Mouse (Mus musculus): ENCODE data around the gene Slc11a1.

Gene Slc11a1

DNA sequence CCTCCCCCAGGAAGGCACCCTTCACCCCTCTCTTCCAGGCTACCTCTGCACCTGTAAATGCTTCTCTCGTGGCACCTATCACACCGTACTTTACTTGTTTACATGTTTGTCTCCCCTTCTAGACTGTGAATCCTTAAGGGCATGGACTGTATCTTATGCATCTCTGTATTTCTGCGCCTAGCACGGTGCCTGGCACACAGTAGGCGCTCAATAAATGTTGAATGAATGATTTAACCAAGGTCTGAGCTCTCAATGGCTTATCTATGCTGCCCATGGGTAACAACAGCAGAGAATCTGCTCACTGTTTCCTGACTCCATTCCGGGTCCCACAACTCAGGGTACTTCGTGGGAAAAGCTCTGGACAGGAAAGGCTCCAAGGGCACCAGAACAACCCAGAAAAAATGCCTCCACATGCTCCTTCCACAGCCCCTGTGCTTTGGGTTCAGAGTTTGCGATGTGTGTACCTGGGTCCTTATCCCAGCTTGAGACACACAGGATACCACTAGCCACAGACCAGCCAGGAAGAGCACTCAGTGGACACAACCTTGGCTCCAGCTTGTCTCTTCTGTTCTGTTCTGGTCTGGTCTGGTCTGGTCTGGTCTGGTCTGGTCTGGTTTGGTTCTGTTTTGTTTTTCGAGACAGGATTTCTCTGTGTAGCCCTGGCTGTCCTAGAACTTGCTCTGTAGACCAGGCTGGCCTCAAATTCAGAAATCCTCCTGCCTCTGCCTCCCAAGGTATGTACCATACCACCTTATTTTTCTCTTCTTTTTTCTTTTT lies 21.4 kb upstream of the Slc11a1 start:
- DNase-seq (ENCODE audit: extremely low spot score, low spot score), result no peak

DNA sequence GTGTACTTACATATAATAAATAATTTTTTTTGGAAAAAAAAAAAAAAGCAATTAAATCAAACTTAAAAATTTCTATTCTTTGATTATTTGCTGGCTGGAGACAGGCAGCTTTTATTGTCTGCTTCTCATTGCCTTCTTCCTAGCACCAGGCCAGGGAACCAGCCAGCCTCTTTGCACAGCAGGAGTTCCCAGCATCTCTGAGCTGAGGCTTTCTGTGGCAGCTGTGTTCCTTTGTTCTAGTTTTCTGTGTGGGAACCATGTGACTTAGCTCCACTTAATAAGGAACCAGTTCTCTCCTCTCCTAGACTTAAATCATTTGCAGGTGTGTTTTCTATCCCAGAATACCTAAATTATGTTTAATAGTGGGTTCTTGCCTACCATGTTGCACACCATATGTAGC lies 17.5 kb upstream of the Slc11a1 start:
- no peak for DNase-seq (ENCODE audit: extremely low spot score, low spot score)

GRCm38 (mm10) chr1:74359952-74360517 lies 15.0 kb upstream of the Slc11a1 start:
- no peak for DNase-seq (ENCODE audit: extremely low spot score, low spot score)

GRCm38 (mm10) chr1:74361812-74362211 lies 13.2 kb upstream of the Slc11a1 start, which contains the start of gene Catip:
TSS of gene Catip (plus strand) at chr1:74362108.
- peak; percentile 58 for DNase-seq (ENCODE audit: extremely low spot score, low spot score)

DNA sequence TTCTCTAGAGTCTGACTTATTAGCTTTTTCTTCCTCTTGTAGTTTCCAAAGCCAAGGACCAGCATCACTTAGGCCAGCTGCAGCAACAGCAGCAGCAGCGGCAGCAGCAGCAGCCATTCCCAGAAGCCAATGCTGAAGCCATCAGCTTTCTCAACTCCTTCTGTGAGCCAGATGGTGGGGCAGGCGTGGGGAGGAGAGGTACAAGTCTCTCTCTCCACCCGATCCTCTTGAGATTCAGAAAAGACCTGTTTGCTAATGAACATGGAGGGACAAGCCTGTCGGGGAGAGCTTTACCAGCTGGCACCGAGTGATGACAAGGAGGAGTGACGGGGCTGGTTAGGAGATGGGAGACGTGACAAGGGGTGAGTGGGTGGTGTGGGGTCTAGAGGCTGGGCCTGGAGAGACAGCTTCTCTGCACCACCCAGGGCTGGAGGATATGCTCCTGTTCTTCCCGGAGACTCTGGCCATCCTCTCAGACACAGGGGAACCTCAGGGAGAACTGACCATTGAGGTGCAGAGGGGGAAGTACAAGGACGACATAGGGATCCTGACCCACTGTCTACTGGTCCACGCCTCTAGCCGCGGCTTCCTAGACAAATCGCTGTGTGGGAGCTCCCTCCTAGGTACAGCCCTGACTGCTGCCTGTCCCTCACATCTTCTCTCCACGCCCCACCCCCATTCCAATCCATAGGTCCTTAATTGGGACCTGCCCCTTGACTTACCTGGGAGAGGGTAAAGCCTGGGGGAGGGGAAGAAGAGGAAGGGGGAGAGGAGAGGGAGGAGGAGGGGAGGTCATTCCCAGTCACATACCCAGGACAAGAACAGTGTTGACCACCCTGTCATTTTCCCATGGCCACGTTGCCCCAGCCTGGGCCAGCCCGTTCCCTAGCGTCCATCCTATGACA lies 12.4 kb upstream of the Slc11a1 start:
- no peak for DNase-seq (ENCODE audit: extremely low spot score, low spot score)

GRCm38 (mm10) chr1:74363437-74363836 lies 11.6 kb upstream of the Slc11a1 start:
- no peak for DNase-seq (ENCODE audit: extremely low spot score, low spot score)

DNA sequence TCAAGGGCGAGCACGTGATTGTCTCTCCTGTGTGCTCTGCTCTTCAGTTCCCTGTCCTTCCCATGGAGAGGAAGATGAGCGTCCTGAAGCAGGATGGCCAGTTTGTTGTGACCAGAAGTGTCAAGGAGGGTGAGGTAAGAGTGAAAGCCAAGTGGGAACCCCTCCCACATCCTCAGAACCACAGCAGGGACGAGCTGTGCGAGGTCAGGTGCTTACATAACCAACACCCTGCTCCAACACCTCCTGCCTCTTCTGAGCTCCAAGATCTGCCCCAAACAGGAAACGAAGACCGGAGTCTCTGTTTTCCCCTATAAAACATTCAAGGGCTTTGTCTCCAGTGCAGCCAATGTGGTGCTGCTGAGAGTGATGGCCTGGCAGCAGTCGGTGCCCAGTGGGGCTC lies 10.7 kb upstream of the Slc11a1 start:
- DNase-seq (ENCODE audit: extremely low spot score, low spot score), result no peak

DNA sequence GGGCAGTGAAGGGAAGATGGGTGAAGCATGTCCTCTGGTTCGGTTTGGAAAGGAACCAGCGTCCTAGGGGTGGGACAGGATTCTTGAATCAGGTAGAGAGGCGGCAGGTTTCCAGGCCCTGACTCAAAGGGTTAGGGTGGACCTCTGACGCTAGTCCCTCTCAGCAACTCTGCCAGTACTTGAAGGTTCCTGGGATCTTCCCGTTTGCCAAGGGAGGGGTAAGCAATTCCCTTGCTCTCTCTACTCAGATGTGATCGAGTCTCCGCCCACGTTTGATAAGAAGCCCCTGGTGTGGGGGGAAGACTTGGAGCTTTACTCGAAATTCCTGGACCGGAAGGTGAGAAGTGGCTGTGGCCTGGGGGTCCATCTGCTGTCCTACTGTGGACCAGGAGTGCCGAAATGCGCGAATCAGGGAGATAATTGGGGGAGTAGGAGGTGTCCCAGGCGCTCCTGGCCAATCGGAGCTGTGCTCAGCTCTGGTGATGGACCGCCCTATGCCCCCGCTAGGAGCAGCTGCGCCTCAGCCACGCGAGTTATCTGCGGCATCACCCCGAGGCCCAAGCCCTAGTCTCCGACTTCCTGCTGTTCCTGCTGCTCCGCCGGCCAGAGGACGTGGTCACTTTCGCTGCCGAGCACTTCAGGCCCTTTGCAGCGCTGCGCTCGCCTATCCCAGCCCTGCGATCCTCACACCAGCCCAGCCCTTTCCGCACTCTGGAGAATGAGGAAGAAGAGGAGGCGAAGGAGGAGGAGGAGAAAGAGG lies 6.9 kb upstream of the Slc11a1 start:
- DNase-seq (ENCODE audit: extremely low spot score, low spot score), result peak; percentile 43

GRCm38 (mm10) chr1:74370040-74370439 lies 5.0 kb upstream of the Slc11a1 start:
- no peak for DNase-seq (ENCODE audit: extremely low spot score, low spot score)

GRCm38 (mm10) chr1:74373372-74373771 lies 1.6 kb upstream of the Slc11a1 start:
- DNase-seq (ENCODE audit: extremely low spot score, low spot score), result no peak

- no peak for DNase-seq (ENCODE audit: extremely low spot score, low spot score)
Measured at GRCm38 (mm10) chr1:74375561-74375960, 566 bp downstream of the Slc11a1 start.

GRCm38 (mm10) chr1:74376396-74376795 lies 1.4 kb downstream of the Slc11a1 start:
- no peak for DNase-seq (ENCODE audit: extremely low spot score, low spot score)

- no peak for DNase-seq (ENCODE audit: extremely low spot score, low spot score)
Measured at GRCm38 (mm10) chr1:74379058-74379504, 4.1 kb downstream of the Slc11a1 start.

- no peak for DNase-seq (ENCODE audit: extremely low spot score, low spot score)
Measured at GRCm38 (mm10) chr1:74380484-74380883, 5.5 kb downstream of the Slc11a1 start.

- DNase-seq (ENCODE audit: extremely low spot score, low spot score), result no peak
Measured at GRCm38 (mm10) chr1:74381588-74382021, 6.6 kb downstream of the Slc11a1 start.

GRCm38 (mm10) chr1:74383385-74383784 lies 8.4 kb downstream of the Slc11a1 start:
- no peak for DNase-seq (ENCODE audit: extremely low spot score, low spot score)

DNA sequence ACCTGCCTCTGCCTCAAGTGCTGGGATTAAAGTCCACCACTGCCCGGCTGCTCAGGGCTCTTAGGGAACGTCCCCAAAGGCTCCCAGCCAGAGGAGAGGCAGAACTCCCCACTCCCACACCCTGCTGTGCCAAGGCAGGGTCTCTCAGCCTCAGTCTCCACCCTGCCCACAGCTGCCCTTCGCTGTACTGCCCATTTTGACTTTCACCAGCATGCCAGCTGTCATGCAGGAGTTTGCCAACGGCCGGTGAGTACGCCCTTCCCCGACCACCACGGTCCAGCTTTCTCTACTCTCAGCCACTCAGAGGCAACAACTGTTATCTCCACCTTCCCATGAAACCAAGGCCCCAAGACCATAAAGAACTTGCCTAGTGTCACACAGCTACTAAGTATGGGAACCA lies 9.5 kb downstream of the Slc11a1 start:
- no peak for DNase-seq (ENCODE audit: extremely low spot score, low spot score)

- DNase-seq (ENCODE audit: extremely low spot score, low spot score), result no peak
Measured at GRCm38 (mm10) chr1:74385064-74385463, 10.1 kb downstream of the Slc11a1 start.

DNA sequence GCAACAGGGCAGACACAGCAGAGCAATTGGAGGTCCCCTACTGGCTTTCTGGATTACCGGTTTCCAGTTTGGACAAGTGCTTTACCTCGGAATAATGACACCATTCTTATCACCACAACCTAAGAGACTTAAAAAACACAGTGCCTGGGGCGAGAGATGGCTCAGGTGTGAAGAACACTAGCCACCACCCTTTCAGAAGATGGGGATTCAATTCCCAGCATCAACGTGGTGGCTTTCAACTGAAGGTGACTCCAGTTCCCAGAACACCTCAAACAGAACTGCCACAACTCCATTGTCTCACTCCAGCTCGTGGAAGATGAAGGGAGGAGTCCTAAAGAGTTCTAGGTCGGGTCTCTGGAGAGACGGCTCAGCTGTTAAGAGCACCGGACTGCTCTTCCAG lies 10.5 kb downstream of the Slc11a1 start:
- no peak for DNase-seq (ENCODE audit: extremely low spot score, low spot score)

DNA sequence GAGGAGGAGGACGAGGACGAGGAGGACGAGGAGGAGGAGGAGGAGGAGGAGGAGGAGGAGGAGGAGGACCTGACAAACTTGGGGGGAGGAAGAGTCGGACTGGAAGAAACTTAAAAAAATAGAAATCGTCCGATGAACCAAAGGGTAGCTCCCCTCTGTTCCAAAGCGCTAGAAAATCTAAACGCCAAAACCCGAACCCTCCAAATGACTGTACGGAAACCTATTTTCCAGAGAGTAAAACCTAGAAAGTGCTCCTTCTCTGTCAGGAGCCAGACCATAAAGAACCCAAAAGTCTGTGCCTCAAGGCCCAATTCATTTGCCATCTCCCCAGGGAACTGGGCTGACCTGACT lies 11.3 kb downstream of the Slc11a1 start:
- no peak for DNase-seq (ENCODE audit: extremely low spot score, low spot score)

- peak; percentile 100 for DNase-seq (ENCODE audit: extremely low spot score, low spot score)
Measured at GRCm38 (mm10) chr1:74386714-74387385, 11.9 kb downstream of the Slc11a1 start.
